In genomic region chr11:55039591-55039990, GRCm38 (mm10) we compare ENCODE assay signal across 8 mouse cellular contexts. TPM values are rescaled to one million over a fixed set of nuclear protein-coding genes. Genes with fewer than 3 reads are reported as not detected.
A peak's percentile ranks its signal among the peaks of the same experiment; 100 is the strongest.
DNase-seq lines count a peak whose midpoint lies in the region; ATAC-seq and TF ChIP-seq lines count a peak whose summit lies in the region.

No protein-coding gene starts in this region.

- peak; percentile 85 to 87 for DNase-seq in B cell, adult 2 months
- DNase-seq in adrenal gland, adult 18-20 months (ENCODE audit: low spot score in 2 of 2): peak; percentile 81
- peak; percentile 85 for DNase-seq in embryonic facial prominence, embryonic 10.5 days (ENCODE audit: low spot score)
- peak; percentile 58 to 63 for DNase-seq in heart, adult 9 months (ENCODE audit: low spot score in 2 of 2)
- DNase-seq in kidney, postnatal 14 days: peak; percentile 86
- peak; percentile 89 for DNase-seq in lung, embryonic 14.5 days
- peak; percentile 83 for DNase-seq in ovary, postnatal 14 days (ENCODE audit: low spot score)
- peak; percentile 87 for DNase-seq in thymus, postnatal 14 days

- no peak overlapping the region for H3K9ac ChIP-seq in lung, embryonic 14.5 days

- 9% methylated on average over 9 of the region's 9 CpGs for WGBS in embryonic facial prominence, embryonic 10.5 days
- 3% methylated on average over 9 of the region's 9 CpGs for WGBS in lung, embryonic 14.5 days

- no peak overlapping the region for H3K4me2 ChIP-seq in lung, embryonic 14.5 days

- H3K27ac ChIP-seq in embryonic facial prominence, embryonic 10.5 days (replicated peaks): no peak overlapping the region
- H3K27ac ChIP-seq in lung, embryonic 14.5 days (ENCODE audit: low read depth): no peak overlapping the region

- H3K27me3 ChIP-seq in embryonic facial prominence, embryonic 10.5 days (replicated peaks; ENCODE audit: low read depth, poor library complexity, severe bottlenecking): peaks cover 20% of the 10 kb centered on the region
- no peaks in the 10 kb centered on the region for H3K27me3 ChIP-seq in lung, embryonic 14.5 days (ENCODE audit: insufficient read depth, low read length)

- TF ChIP-seq CTCF in lung, embryonic 14.5 days (IDR thresholded peaks at IDR 0.05; ENCODE audit: low read depth): peak; percentile 95

- no peaks in the 10 kb centered on the region for H3K9me3 ChIP-seq in embryonic facial prominence, embryonic 10.5 days
- H3K9me3 ChIP-seq in lung, embryonic 14.5 days (ENCODE audit: low read depth, low read length): no peaks in the 10 kb centered on the region

- no peaks in the 10 kb centered on the region for H3K4me1 ChIP-seq in embryonic facial prominence, embryonic 10.5 days
- H3K4me1 ChIP-seq in lung, embryonic 14.5 days (ENCODE audit: insufficient read depth): no peaks in the 10 kb centered on the region

- H3K36me3 ChIP-seq in embryonic facial prominence, embryonic 10.5 days (replicated peaks): no peaks in the 10 kb centered on the region
- H3K36me3 ChIP-seq in lung, embryonic 14.5 days (ENCODE audit: insufficient read depth): no peaks in the 10 kb centered on the region

- H3K4me3 ChIP-seq in embryonic facial prominence, embryonic 10.5 days: no peak overlapping the region
- H3K4me3 ChIP-seq in lung, embryonic 14.5 days (ENCODE audit: low read depth, low read length): no peak overlapping the region

- peak; percentile 67; the same call in 1 of the 2 replicates for ATAC-seq in lung, embryonic 14.5 days (ENCODE audit: insufficient read depth)

RNA-seq across cellular contexts. Expression of gene Anxa6, which starts 6.3 kb away (rescaled TPM):
- 100 to 1,000 TPM; 123 to 197 TPM for total RNA-seq in adrenal gland, adult 18-20 months (2021)
- polyA plus RNA-seq in embryonic facial prominence, embryonic 10.5 days (2016; fragmentation: Nextera tagmentation; extraction: Ambion mirVana): 56.5 and 66.7 TPM in 2 replicates
- polyA plus RNA-seq in lung, embryonic 14.5 days (2014; fragmentation: Nextera tagmentation; extraction: Ambion mirVana): 406 and 411 TPM in 2 replicates

RNA-seq across cellular contexts. Expression of gene Ccdc69, which starts 38.3 kb away (rescaled TPM):
- total RNA-seq in adrenal gland, adult 18-20 months (2021): 1 to 10 TPM; 7.4 to 9.8 TPM
- 0.47 and 0.49 TPM in 2 replicates for polyA plus RNA-seq in embryonic facial prominence, embryonic 10.5 days (2016; fragmentation: Nextera tagmentation; extraction: Ambion mirVana)
- 1.9 and 2.4 TPM in 2 replicates for polyA plus RNA-seq in lung, embryonic 14.5 days (2014; fragmentation: Nextera tagmentation; extraction: Ambion mirVana)

RNA-seq across cellular contexts. Expression of gene Gm2a, which starts 58.3 kb away (rescaled TPM):
- total RNA-seq in adrenal gland, adult 18-20 months (2021): 100 to 1,000 TPM; 189 to 249 TPM
- polyA plus RNA-seq in embryonic facial prominence, embryonic 10.5 days (2016; fragmentation: Nextera tagmentation; extraction: Ambion mirVana): 7.2 and 7.3 TPM in 2 replicates
- 15.4 and 18.4 TPM in 2 replicates for polyA plus RNA-seq in lung, embryonic 14.5 days (2014; fragmentation: Nextera tagmentation; extraction: Ambion mirVana)
